Mouse (Mus musculus) mouse embryonic stem cell (cell line): ENCODE data around the gene Hmgb2.
"Not testable (repeated sequence)": the region's sequence is repeated elsewhere in the genome, so short reads cannot be mapped to it uniquely, and the experiment has no call there.

Source experiments
- in situ Hi-C, 2 experiments: fragments of 300-500 bp; cut with MboI; formaldehyde crosslinking; loops; 1 replicate in 1 of 2; 3 replicates in 1 of 2; pipeline ENCODE4 v1.14.3; 2019 to 2020; ENCODE audit warnings: low sequenced_read_pairs in 2 of 2, low pct_unique_long_range_greater_than_20kb in 1 of 2, mixed read lengths in 1 of 2; ENCODE audit not compliant: unreplicated experiment in 1 of 2

Gene Hmgb2

DNA sequence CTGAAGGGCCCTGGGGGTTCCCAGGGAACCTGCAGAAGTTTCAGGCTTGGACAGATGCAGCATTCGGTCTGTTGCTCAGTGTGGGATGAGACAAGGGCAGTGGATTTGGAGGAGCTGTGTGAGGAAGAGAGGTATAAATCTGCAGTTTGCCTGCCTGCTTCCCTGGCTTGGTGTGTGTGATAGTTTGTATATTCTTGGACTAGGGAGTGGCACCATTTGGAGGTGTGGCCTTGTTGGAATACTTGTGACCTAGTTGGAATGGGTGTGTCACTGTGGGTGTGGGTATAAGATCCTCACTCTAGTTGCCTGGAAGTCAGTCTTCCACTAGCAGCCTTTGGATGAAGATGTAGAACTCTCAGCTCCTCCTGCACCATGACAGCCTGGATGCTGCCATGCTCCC, 6.2 kb upstream of the Hmgb2 start:
- in situ Hi-C loops: not testable (repeated sequence)

DNA sequence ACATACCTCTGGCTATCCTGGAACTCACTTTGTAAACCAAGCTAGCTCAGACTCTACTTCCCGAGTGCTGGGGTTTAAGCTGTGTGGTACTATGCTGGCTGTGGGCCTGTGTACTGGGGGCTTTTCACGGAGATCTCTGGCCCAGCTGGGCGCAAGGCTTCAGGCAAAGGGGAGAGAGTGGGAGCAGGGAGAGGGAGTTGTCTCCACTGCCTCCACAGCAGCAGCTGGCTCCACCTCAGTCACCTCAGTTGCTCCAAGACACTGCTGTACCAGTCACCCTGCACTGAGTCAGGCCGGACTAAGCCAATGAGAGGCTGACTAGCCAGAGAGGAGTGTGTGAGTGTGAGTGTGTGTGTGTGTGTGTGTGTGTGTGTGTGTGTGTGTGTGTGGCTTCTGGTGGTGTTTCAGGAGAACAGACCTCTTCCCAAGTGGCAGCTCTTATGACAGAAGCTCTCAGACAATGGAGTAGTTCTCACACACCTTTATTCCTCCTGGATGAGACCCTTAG, 4.1 kb upstream of the Hmgb2 start:
- in situ Hi-C loops: no loop called here

DNA sequence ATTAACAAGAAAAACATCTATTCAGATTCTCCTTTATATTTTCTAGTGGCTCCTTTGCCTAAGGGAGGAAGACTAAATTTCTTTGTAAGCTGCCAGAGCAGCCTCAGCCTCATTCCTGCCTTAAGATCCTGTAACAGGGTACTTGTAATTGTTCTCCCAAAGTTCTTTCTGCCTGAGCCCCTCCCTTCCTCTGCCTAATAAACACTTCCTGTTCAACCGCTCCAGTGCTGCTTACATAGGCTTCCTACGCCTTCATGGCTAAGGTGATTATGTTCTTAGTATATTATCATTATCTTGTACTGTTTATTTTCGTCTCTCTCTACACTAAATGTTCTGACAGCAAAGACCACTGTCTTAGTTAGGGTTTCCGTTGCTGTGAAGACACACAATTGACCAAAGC, 3.0 kb upstream of the Hmgb2 start:
- in situ Hi-C loops: no loop called here

DNA sequence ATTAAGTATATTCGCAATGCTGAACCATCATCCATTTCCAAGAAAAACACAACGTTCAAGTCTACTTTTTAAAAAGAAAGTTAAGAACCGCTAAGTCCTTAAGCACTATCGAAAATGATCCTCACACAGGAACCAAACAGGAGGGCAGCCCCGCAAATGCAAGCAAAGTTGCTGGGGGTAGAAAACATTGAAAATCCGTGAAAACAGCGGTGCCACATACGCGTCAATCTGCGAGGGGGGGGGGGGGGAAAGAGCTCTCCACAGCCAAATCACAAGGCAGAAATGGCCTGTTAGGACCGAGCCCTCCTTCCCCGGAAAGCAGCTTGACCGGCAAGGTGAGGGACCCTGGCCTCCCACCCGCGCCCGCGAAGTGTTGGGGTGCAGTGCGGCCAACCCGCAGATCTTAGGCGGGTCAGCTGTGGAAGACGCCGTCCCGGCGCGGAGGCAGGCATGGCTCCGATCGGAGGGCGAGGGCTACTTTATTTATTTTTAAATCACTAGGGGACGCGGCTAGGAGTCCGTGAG, 854 bp upstream of the Hmgb2 start:
- in situ Hi-C loops: no loop called here

DNA sequence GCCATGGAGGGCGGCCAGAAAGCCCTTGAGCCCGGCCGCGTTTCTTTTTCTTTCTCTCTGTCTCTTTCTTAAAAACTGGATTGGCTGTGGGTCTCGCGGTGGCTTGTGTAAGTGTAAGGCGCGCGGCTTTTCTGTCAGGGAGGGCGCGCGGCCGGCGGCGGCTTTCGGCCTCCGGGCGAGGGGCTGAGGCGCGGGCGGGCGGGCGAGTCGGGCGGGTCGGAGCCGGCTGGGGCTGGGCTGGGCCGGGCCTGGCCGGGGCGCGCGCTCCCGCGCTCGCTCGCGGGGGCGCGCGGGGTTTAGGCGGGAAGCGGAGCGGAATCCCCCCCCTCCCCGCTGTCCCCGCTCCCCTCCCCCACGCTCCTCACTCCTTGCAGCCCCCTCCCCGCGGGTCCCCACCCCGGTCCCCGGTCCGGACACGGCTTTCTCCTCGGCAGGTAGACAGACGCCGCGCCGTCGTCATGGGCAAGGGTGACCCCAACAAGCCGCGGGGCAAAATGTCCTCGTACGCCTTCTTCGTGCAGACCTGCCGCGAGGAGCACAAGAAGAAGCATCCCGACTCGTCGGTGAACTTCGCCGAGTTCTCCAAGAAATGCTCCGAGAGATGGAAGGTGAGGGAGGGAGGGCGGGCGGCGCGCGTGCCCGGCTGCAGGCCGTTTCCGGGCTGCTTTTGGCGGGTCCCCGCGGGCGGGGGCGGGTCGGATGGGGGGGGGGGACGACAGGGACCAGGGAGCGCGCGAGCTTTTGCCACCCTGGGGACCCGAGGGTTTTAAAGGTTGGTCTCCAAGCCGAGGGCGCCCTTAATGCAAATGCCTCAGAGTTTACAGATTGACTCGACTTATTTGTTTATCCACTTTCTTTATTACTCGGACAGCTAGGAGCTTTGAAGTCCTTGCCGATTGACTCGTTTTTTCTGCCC, 692 bp downstream of the Hmgb2 start:
- in situ Hi-C loops: no loop called here

DNA sequence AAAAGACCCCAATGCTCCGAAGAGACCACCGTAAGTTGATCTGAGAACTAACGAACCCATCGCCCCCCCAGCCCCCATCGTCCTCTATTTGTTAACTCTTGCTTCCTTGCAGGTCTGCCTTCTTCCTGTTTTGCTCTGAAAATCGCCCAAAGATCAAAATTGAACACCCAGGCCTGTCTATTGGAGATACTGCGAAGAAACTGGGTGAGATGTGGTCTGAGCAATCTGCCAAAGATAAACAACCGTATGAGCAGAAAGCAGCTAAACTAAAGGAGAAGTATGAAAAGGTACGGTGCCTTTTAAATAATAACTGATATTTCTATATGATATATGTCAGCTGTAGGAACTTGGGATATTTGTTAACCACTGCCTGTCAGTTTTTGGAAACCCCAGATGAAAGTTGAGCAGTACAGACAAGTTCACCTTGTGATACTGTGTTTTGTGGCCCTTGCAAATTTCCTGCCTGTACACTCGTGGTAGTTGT, 1.5 kb downstream of the Hmgb2 start:
- in situ Hi-C loops: not testable (repeated sequence)

DNA sequence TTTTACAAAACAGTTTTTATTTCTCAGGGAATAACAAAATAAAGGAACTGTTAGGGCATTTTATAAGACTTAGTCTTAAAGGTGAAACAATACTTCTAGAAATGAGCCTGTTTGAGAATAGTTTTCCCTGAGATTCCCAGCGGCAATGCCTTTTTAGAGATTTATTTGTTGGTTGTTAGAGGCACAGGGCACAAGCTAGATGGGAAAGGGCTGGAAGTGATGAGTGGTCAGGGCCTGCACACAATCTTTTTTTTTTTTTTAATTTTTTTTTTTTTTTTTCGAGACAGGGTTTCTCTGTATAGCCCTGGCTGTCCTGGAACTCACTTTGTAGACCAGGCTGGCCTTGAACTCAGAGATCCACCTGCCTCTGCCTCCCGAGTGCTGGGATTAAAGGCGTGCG, 5.0 kb downstream of the Hmgb2 start:
- in situ Hi-C loops: not testable (repeated sequence)

DNA sequence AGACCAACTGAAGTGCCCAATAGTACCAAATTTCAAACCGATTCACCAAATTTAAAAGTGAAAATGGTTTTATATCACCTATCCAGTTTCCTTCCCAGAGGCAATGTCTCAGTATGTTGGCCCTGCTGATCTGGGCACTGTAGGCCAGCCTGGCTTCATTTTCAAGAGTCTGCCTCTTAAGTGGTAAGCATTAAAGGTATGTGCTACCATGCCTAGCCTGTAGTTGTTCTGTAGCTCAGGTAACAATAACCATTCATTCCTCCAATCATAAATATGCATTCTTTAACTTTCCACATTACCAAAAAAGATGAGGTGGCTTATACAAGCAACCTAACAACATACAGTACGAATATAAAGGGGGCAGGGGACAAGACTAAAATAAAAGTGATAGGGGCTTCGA, 6.0 kb downstream of the Hmgb2 start:
- in situ Hi-C loops: no loop called here

DNA sequence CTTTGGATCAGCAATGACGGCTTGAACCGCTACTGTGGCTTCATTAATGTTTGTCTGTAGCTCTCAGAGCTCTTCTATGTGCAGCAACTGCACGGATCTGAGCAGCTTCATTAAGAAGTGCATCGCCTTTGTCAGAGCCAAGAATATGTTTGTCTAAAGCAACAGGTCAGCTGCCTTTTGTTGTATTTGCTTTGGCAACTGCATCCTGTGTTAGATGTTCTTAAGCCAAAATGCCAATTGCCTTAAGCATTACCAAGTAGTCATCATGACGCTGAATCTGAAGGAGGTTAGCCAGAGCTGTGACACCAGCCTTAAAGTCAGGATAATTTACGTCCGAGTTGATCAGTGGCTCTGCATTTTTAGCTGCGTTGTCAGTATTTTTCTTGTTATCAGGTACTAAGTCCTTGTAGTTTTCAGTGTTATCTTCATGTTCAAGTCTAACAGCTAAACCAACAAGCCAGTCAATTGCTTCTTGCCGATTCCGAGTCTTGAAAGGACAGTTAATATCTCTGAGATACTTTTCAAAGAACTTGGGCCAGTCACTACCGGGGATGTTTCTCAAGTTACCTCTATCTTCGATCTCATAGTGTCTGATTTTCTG, 8.6 kb downstream of the Hmgb2 start:
- in situ Hi-C loops: loop anchor here in 1 of 2 experiments (10.0 kb wide), 1 partner anchor 195 kb away; the partner anchor contains the start of gene Hand2

DNA sequence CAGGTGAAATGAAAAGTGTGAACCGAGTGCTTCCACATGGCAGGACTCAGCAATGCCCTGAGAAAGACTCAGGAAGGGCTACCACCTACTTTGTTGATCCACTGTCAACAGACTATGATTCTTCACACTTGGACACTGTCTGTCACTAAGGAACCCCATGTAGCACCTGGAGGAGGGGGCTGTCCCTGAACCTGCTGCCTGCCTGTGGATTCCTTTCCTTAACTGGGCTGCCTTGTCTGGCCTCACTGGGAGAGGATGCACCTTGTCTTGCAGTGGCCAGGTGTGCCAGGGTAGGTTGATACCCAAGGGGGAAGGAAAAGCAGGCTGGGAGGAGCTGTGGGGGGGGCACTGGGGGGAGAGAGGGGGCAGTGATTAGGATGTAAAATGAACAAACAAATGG, 16.3 kb downstream of the Hmgb2 start:
- in situ Hi-C loops: loop anchor here in 1 of 2 experiments (5.0 to 10.0 kb wide), 2 partner anchors 96 to 203 kb away; partner anchors contain the start of gene Hand2

DNA sequence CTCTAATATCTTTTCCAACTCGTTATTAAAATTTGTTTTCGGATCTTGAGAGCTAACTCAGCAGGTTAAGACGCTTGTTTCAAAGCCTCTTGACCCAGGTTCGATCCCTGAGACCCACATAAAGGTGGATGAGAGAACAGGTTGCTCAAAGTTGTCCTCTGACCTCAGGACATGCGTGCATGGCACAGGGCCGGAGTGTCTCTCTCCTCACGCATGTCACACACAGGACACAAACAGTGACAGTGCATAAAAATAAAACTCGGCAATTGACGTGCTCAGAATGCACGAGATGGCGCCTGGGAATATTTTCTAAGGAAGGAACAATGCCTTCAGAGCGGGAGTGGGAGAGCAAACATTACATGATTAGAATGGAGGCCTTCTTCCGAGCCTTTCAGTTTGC, 18.5 kb downstream of the Hmgb2 start:
- in situ Hi-C loops: loop anchor here in 1 of 2 experiments (5.0 kb wide), 1 partner anchor 98 kb away; no protein-coding TSS in a partner anchor

DNA sequence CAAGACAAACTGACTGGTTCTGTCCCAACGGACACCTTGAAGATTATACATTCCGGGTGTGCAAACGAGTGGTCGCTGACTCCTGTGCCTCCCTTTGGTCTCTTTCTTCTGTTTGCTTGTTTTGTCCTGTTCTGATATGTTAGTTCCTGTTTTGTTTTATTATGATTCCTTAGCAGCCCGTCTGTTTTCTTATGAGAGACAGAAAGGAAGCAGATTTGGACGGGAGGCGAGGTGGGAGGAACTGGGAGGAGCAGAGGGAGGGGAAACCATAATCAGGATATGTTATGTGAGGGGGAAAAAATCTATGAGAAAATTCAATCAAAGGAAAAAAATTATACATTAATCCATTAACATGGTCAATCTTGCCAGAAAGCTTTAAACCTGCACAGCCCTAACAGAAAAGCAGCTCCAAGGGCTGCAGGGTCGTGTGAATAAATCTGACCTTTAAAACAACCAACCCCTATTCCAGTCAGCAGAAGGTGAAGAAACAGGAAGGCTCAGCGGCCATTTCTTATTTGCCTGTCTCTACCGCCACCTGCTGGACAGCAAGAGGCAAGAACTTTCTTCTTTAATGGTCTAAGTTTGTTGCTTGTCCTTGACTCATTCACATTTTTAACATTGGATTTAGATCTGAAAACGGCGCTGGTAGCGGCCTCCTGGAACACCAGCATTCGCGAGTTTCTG, 19.1 kb downstream of the Hmgb2 start:
- in situ Hi-C loops: loop anchor here in 1 of 2 experiments (5.0 kb wide), 1 partner anchor 99 kb away; no protein-coding TSS in a partner anchor

DNA sequence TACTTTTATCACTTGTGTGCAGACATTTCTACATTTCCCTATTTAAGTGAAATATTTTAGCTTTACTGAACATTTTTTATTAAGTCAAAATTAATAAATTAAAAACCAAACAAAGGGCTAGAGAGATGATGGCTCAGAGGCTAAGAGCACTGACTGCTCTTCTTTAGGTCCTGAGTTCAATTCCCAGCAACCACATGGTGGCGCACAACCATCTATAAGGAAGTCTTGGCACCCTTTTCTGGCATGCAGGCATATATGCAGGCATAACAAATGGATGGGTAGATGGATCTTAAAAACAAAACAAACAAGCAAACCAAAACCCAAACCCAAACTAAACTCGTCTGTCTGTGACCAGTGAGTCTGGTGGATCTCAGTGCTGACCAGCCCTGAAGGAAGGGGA, 20.5 kb downstream of the Hmgb2 start:
- in situ Hi-C loops: loop anchor here in 1 of 2 experiments (5.0 kb wide), 1 partner anchor 100 kb away; no protein-coding TSS in a partner anchor

DNA sequence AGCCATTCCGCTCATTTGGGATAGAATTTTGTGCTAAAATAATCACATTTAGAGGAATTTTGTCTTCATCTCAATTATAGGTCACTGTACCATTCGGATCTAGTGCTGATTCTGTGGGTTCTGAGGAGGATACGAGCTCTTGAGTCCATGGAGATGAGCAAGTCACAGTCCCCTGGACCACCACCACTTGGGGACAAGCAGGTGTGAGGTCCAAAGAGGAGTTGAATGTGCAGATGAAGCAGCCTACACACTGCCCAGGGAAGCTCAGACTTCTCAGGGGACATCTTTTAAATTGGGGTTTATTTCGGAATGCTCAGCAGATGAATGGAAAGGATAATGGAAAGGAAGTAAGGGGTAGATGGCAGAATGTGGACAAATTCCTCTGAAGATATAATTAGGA, 21.4 kb downstream of the Hmgb2 start:
- in situ Hi-C loops: loop anchor here in 1 of 2 experiments (5.0 kb wide), 1 partner anchor 101 kb away; no protein-coding TSS in a partner anchor

DNA sequence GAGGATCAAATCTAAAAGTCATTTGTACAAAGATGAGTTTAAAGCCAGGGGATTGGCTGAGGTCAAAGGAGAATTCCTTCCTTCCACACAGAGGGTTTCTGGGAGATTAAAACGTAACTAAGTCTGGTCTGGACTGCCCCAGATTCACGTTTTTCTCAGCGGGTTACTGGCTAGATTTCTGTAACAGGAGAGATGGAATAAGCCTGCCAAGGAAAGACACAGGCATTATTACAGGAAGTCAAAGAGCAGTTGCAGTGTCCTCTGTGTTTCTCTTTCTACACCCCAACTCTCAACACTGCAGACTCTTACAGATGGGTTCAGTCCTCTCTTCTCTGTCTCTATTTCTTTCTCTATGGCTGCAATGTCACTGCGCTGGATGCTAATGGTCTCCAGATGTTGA, 22.8 kb downstream of the Hmgb2 start:
- in situ Hi-C loops: loop anchor here in 1 of 2 experiments (5.0 kb wide), 1 partner anchor 102 kb away; no protein-coding TSS in a partner anchor

DNA sequence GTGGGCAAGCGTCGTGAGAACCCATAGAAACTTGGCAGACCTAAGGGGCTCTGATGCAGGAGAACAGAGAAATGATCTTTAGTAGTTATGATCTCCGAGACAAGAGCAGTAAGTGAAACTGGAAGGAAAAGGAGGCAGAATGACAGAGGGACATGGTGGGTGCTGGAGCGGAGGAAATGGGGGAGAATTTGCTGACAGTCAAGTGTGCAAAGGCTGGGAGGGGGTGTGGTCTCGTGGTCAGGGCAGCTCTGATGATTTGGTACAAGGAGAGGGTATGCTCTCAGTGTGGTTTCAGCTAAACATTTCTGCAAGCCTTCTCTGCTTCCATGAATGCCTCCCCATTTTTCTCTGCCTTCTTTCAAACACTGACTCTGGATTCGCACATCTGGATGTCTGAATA, 24.5 kb downstream of the Hmgb2 start:
- in situ Hi-C loops: no loop called here

DNA sequence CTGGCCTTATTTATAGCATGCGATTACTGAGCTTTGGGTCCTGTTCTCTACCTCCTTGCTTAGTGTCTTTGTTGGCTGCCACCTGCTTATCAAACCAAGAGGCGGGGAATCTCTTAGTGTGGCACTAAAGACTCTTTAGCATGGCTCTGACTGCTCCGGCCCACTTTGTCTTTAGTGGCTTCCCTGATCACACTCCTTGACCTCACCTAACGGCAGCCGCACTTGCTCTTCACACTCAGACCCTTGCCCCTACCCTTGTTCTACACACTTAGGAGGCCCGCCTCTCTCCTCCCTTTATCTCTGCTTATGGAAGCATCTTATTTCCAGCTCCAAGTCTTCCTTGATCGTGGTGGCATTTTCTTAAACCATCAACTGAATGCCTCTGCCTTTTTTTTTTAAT, 26.9 kb downstream of the Hmgb2 start:
- in situ Hi-C loops: no loop called here

DNA sequence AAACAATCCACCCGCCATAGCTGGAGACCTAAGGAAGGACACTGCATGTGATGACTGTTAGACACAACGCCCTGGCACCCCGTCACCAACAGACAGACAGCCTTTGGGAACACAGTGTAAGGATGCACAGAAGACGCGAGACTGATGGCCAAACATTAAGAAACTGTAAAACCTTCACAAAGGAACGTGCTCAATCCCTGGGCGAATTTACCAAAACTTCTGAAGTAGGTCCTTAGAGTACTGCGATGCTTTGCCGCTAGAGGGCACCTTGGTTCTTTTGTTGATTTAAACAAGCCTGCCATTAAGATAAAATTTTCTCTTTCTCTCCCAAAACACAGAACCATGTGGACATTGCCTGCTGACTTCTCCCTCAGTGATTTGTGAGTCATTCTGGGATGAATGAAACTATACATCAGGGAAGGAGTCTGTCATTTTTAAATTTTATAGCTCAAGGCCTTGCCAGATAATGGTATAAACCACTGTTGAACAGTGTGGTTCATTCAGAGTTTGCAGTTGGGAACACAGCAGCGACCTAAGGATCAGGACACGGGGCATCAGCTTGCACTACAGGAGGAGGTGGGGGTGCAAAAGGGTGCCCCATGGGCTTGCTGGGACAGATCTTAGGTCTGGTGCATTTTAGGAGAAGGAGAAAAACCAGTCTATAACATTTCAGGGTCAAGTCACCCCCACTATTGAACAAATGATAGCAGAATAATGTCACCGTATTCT, 28.6 kb downstream of the Hmgb2 start:
- in situ Hi-C loops: loop anchor here in 1 of 2 experiments (5.0 kb wide), 1 partner anchor 257 kb away; no protein-coding TSS in a partner anchor
